Mouse (Mus musculus) layer of hippocampus, adult 18-20 months (tissue): Measurements from ENCODE around the gene Ahnak2. TPM values are rescaled to one million over a fixed set of nuclear protein-coding genes. Genes with fewer than 3 reads are reported as not detected.
A peak's percentile ranks its signal among the peaks of the same experiment; 100 is the strongest.

Source experiments
- DNase-seq, 2 experiments: peaks; one replicate each; pipeline ENCODE4 v3.0.0; 2022; ENCODE audit warnings: low spot score in 2 of 2
- total RNA-seq, 2 experiments: library from RNA; stranded (reverse); gene quantifications; 2 replicates each; pipeline ENCODE4 v1.2.3; 2021

Gene Ahnak2
- total RNA-seq, 2 experiments from 2014 or later: 3.4 to 3.8 TPM

- no peak for DNase-seq
Measured at GRCm38 (mm10) chr12:112762018-112762417, 40.4 kb downstream of the Ahnak2 start.

- DNase-seq: no peak
Measured at GRCm38 (mm10) chr12:112761411-112761810, 41.0 kb downstream of the Ahnak2 start.

DNA sequence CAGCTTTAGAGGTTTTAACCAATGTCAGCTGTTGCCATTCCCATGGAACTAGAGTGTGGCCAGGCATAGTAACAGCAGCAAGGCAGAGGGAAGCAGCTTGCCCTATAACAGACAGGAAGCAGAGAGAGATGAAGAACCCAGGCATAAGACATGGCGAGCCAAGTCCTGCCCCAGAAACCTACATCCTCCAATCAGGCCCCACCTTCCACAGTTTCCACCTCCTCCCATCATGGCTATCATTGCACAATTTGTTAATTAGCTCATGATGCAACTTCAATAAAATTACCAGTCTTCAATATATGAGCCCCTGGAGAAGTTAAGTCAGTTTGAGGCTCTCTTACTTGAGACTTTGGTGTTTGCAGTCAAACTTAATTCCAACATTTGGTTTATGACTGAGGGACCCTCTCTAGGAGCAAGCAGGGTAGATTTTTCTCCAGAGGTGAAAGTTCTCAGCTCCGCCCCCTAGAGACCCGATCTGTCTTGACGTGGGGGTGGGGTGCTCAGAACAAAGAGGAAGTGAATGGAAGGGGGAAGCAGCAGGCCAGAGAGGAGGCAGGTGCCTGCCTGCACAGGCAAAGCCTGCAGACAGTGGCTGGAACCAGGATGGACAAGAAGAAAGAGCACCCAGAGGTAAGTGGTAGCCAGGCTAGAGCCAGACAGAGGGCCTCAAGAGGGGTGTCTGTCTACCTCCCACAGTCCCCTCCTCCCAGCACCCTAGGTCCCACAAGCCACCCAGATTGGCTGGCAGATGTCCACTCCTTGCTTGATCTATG lies 42.1 kb downstream of the Ahnak2 start, which contains the start of gene Pld4:
Gene Pld4, plus strand, starts transcription at position 502 of the 773 bp plus-strand sequence.
- no peak for DNase-seq

DNA sequence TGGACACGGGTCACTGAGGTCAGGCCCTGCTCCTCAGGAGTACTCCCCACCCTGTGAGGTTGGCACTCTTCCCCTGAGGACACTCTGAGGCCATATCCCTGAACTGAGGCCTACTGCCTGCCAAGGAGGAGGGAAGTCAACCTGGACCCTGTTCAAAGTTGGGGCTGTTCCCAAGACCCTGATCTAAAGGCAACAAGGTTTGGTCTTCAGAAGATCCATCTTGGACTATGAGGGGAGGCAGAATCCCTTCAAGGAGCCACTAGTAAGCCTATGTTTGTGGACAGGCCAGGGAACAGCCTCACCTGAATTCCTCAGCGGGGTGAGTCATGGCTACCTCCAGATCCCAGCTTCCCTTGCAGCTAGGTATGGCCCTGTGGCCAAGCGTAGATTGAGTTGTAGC lies 43.0 kb downstream of the Ahnak2 start:
- no peak for DNase-seq

GRCm38 (mm10) chr12:112757896-112758295 lies 44.6 kb downstream of the Ahnak2 start:
- DNase-seq: no peak

- DNase-seq: no peak
Measured at GRCm38 (mm10) chr12:112755900-112756299, 46.6 kb downstream of the Ahnak2 start.

GRCm38 (mm10) chr12:112752399-112752798 lies 50.1 kb downstream of the Ahnak2 start:
- DNase-seq: no peak

- DNase-seq: no peak
Measured at GRCm38 (mm10) chr12:112750976-112751375, 51.5 kb downstream of the Ahnak2 start.

DNA sequence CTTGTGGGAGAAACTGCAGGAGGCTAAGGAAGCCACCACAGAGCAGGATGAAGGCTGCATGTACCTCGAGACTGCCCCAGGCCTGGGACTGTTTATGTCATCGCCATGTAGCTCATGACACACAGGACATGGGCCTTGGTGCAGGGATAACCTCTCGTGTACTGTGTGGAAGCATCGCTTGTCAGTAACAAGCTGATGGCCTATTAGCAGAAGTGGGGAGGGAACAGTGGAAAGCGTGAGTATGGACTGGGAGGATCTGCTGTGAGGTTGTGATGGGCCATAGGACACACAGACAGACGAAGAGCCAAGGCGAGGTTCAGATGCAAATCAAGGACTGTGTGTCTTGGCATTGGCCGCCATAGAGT lies 54.9 kb downstream of the Ahnak2 start:
- DNase-seq: no peak

DNA sequence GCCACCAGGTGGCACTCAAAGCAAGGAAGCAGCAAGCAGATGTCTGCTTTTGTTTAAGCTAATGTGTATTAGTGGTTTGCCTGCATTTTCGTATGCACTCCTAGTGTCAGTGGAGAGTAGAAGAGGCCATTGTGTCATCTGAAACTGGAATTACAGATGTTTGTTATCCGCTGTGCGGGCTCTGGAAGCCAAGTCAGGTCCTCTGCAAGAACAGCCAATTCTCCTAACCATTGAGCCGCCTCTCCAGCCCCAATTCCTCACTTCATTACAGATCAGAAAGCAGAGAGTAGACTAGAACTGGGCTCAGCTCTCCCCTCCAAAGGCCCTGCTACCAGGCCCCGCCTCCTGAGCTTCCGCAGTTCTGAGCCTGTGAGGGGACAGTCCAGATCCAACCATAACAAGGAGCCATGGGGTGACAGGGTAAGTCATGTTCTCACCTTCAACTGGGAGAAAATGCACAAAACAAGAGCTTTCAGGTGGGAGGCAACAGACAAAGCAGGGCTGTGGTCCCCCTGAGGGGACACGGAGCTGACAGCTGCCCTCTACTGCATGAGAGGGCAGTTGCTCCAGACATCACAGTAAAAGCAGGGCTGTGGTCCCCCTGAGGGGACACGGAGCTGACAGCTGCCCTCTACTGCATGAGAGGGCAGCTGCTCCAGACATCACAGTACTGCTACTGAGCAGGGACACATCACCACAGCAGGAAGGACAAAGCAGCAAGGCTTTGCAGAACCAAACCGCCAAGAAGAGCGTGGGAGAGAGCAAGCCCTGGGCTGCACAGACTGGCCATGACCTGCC lies 55.5 kb downstream of the Ahnak2 start:
- peak in 1 of 2 experiments; percentile 67 for DNase-seq

GRCm38 (mm10) chr12:112746461-112746807 lies 56.0 kb downstream of the Ahnak2 start:
- no peak for DNase-seq

GRCm38 (mm10) chr12:112745716-112746115 lies 56.7 kb downstream of the Ahnak2 start:
- no peak for DNase-seq

DNA sequence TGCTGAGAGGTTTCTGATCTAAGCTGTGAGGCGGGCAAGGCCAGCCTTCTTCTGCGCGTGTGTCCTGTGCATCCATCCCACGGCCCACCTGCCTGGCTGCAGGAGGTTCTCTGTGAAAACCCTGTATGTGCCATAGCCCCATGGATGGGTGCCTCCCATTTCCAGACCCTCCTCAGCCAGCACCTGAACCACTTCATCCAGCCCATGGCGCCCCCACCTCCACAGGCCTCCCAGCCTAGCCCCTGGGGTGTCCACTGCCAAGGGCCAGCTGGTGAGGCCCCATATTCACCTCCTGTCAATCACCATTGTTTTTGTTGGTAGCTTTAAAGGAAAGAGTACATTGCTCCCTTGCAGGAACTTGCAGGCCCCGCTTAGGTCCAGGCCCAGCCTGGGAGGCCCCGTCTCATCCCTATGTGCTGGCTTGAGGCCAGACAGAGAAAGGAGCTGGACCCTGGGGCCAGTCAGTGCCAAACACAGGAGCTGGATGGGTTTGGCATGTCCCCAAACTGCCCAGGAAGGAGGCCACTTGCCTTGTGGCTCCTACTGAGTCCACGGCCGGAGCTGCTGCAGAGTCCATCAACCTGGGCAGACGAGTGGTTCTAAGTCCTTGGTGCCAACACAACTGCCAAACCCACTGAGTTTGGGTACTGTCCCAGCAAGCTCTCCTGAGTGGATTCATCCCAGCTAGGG lies 57.4 kb downstream of the Ahnak2 start:
- DNase-seq: no peak

DNA sequence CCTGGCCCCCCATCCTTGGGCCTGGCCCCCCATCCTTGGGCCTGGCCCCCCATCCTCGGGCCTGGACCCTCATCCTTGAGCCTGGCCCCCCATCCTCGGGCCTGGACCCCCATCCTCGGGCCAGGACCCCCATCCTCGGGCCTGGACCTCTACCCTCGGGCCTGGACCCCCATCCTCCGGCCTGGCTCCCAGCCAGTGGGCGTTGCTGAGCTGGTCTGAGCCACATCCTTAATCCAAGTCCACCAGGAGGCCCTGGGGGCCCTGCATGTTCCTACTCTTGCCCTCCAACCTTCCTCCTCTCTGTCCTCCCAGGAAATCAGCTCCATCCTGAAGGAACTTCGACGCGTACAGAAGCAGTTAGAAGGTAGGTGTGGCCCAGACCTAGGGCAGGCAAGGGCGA lies 58.2 kb downstream of the Ahnak2 start:
- DNase-seq: no peak

- peak; percentile 73 to 92 for DNase-seq
Measured at GRCm38 (mm10) chr12:112743168-112743975, 59.1 kb downstream of the Ahnak2 start.

GRCm38 (mm10) chr12:112742768-112743167 lies 59.7 kb downstream of the Ahnak2 start:
- DNase-seq: no peak

DNA sequence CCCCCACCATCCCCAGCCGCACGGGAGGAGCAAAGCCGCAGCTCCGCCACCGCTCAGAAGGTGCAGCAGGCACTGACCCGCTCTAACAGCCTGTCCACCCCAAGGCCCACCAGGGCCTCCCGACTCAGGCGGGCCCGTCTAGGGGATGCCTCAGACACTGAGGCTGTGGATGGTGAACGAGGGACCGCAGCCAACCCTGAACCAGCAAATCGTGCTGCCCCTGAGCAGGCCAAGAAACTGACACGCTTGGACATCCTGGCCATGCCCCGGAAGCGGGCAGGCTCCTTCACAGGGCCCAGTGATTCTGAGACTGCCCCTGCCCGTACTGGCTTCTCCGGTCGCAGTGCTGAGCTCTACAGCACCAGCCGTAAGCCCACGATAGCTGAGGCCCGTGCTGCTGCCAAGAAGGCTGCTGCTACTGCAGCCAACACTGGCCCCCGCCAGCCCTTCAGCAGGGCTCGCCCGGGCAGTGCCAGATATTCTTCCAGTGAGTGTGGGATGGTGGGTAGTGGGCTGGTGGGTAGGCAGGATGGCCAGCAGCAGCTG lies 63.4 kb downstream of the Ahnak2 start:
- no peak for DNase-seq

DNA sequence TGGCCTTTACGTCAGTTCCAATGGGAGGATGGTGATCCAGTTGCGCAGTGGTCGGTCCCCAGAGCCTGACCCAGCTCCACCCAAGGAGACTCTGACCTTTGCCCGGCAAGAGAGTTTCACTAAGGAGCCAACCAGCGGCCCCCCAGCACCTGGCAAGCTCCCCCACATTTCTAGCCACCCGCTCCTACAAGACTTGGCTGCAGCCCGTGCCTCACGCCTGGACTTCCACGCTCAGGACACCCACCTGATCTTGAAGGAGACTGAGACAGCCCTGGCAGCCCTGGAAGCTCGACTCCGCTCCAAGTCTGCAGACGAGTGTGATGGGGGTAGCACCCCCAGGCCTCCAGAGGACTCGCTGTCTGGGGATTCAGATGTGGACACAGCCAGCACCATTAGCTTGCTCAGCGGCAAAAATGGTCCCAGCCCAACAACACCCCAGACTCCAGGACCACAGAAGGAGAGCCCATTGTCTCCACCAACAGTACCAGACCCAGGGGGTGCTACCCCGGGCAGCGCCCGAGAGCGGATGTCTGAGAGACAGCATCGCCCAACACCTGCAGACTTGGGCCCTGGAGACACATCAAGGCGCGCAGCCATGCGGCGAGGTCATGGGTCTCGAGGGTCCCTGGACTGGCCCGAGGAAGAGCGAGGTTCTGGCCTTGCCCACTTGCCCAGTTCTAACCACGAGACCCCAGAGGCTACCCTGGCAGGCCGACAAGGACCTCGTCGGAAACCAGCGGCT lies 64.0 kb downstream of the Ahnak2 start:
- no peak for DNase-seq

DNA sequence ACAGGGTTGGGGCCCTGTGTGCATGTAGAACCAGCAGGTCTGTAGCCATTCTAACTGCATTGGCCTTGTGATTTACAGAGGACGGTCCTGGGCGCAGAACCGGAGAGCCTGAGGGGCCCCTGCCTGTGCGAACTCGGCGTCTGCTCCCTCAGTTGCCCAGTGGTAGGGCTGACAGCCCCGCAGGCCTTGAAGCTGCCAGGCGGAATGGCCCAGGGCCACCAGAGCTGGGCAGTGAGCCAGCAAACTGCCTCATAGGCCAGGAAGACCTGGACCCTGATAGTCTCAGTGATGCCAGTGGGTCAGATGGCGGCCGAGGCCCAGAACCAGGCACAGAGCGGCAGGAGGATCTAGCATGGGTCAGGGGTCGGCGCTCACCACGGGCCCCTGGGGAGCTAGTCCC lies 64.7 kb downstream of the Ahnak2 start:
- DNase-seq: peak in 1 of 2 experiments; percentile 71

DNA sequence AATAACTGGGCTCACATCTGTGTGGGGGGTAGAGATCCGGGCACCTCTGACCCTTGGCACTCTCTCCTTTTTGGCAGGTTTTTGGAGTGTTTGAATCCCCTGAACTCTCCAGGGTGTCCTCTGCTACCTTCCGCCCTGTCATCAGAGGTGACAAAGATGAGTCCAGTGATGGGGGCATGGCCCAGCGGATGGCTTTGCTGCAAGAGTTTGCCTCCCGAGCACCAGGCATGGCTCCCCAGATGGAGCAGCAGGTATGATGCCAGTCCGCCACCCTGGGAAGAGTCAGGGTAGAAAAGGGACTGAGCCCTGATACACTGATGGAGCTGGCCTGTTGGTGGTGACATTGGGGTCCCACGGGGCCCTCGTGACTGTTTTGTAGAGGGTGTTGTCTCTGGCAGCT lies 65.4 kb downstream of the Ahnak2 start:
- no peak for DNase-seq
